Mouse (Mus musculus) CH12.LX (cell line): Measurements from ENCODE around the gene Fam114a1. TPM values are rescaled to one million over a fixed set of nuclear protein-coding genes. Genes with fewer than 3 reads are reported as not detected.
A peak's percentile ranks its signal among the peaks of the same experiment; 100 is the strongest.

Experiments
- DNase-seq: peaks from one replicate; pipeline ENCODE4 v3.0.0-alpha.2; 2013; ENCODE audit errors: extremely low read depth
- H3K27ac ChIP-seq: 2 replicates; pipeline ENCODE4 v1.5.1; 2012; ENCODE audit warnings: low read depth, mild to moderate bottlenecking, control low read depth, moderate library complexity; ENCODE audit not compliant: insufficient read depth
- H3K27me3 ChIP-seq: replicated peaks from 2 replicates; pipeline ENCODE3; 2012; ENCODE audit warnings: inconsistent platforms
- H3K36me3 ChIP-seq, 2 experiments: replicated peaks in 1 of 2; 2 replicates each; pipeline versions ENCODE3 to v1.6.1; 2012; ENCODE audit warnings: inconsistent platforms in 1 of 2, low read length in 1 of 2, mild to moderate bottlenecking in 1 of 2, mixed read lengths in 1 of 2, moderate library complexity in 1 of 2; ENCODE audit not compliant: control insufficient read depth in 1 of 2, insufficient read depth in 1 of 2
- H3K4me1 ChIP-seq, 2 experiments: 2 replicates each; pipeline ENCODE4 v1.6.1; 2012; ENCODE audit warnings: inconsistent platforms in 1 of 2, moderate library complexity in 1 of 2; ENCODE audit not compliant: insufficient read depth in 2 of 2, control insufficient read depth in 1 of 2
- H3K4me2 ChIP-seq: 2 replicates; pipeline ENCODE4 v1.6.1; 2012; ENCODE audit warnings: low read depth, mild to moderate bottlenecking, control low read depth; ENCODE audit not compliant: poor library complexity, insufficient read depth, severe bottlenecking
- H3K4me3 ChIP-seq, 3 experiments: fragments of 150-350 bp in 1 of 3; sonication (generic) in 1 of 3; replicated peaks in 1 of 3; 2 replicates each; pipeline versions ENCODE3 to v1.5.1; 2011 to 2012; ENCODE audit warnings: low read depth in 2 of 3, low read length in 2 of 3, mild to moderate bottlenecking in 2 of 3, moderate library complexity in 2 of 3, control low read depth in 1 of 3, improper control_type of control experiment in 1 of 3, inconsistent platforms in 1 of 3, mixed read lengths in 1 of 3; ENCODE audit not compliant: poor library complexity in 1 of 3
- H3K79me2 ChIP-seq: replicated peaks from 2 replicates; pipeline ENCODE4 v1.6.1; 2012; ENCODE audit warnings: mild to moderate bottlenecking, moderate library complexity; ENCODE audit not compliant: control insufficient read depth, poor library complexity, insufficient read depth, severe bottlenecking; ENCODE audit errors: extremely low read depth
- H3K9ac ChIP-seq: 2 replicates; pipeline ENCODE4 v1.6.1; 2012; ENCODE audit warnings: low read depth, mild to moderate bottlenecking, control low read depth, moderate library complexity; ENCODE audit not compliant: insufficient read depth
- H3K9me3 ChIP-seq: replicated peaks from 2 replicates; pipeline ENCODE3; 2012; ENCODE audit warnings: low read length, inconsistent platforms, mixed read lengths
- BHLHE40 ChIP-seq: IDR thresholded peaks from 2 replicates; pipeline ENCODE4 v1.6.1; 2011; ENCODE audit warnings: mild to moderate bottlenecking, low read depth, low read length, improper control_type of control experiment
- CHD1 ChIP-seq: IDR thresholded peaks from 2 replicates; pipeline ENCODE4 v1.6.1; 2012; ENCODE audit warnings: low read depth, low read length, improper control_type of control experiment, inconsistent platforms
- E2F4 ChIP-seq: IDR thresholded peaks from 2 replicates; pipeline ENCODE4 v1.6.1; 2011; ENCODE audit warnings: low read depth, low read length, improper control_type of control experiment; ENCODE audit not compliant: insufficient replicate concordance
- ELF1 ChIP-seq: IDR thresholded peaks from 2 replicates; pipeline ENCODE4 v1.6.1; 2014; ENCODE audit warnings: low read depth, mild to moderate bottlenecking, inconsistent platforms, low read length, improper control_type of control experiment
- EP300 ChIP-seq: IDR thresholded peaks from 2 replicates; pipeline ENCODE4 v1.6.1; 2011; ENCODE audit warnings: low read length, improper control_type of control experiment
- ETS1 ChIP-seq: conservative IDR thresholded peaks from 2 replicates; pipeline ENCODE4 v1.6.1; 2012; ENCODE audit warnings: low read depth, mild to moderate bottlenecking, inconsistent platforms, low read length, improper control_type of control experiment, moderate library complexity
- GABPA ChIP-seq: IDR thresholded peaks from 2 replicates; pipeline ENCODE4 v1.6.1; 2012; ENCODE audit warnings: low read depth, low read length, improper control_type of control experiment, inconsistent platforms; ENCODE audit not compliant: insufficient replicate concordance
- HCFC1 ChIP-seq: IDR thresholded peaks from 2 replicates; pipeline ENCODE4 v1.6.1; 2012; ENCODE audit warnings: low read depth, mild to moderate bottlenecking, inconsistent platforms, low read length, improper control_type of control experiment
- IRF4 ChIP-seq: IDR thresholded peaks from 2 replicates; pipeline ENCODE4 v1.6.1; 2014; ENCODE audit warnings: low read depth, mild to moderate bottlenecking, inconsistent platforms, low read length, improper control_type of control experiment
- JUN ChIP-seq: IDR thresholded peaks from 2 replicates; pipeline ENCODE4 v1.6.1; 2011; ENCODE audit warnings: low read depth, mild to moderate bottlenecking, low read length, improper control_type of control experiment, moderate library complexity; ENCODE audit not compliant: insufficient read depth
- JUND ChIP-seq: conservative IDR thresholded peaks from 2 replicates; pipeline ENCODE4 v1.6.1; 2011; ENCODE audit warnings: low read depth, low read length, improper control_type of control experiment
- MAFK ChIP-seq: IDR thresholded peaks from 2 replicates; pipeline ENCODE4 v1.6.1; 2011; ENCODE audit warnings: low read length, improper control_type of control experiment; ENCODE audit not compliant: insufficient replicate concordance
- MAX ChIP-seq: IDR thresholded peaks from 2 replicates; pipeline ENCODE4 v1.6.1; 2011; ENCODE audit warnings: low read length, improper control_type of control experiment
- MEF2A ChIP-seq: IDR thresholded peaks from 2 replicates; pipeline ENCODE4 v1.6.1; 2014; ENCODE audit warnings: low read depth, mild to moderate bottlenecking, inconsistent platforms, low read length, improper control_type of control experiment, borderline replicate concordance
- MXI1 ChIP-seq: IDR thresholded peaks from 2 replicates; pipeline ENCODE4 v1.6.1; 2011; ENCODE audit warnings: mild to moderate bottlenecking, low read depth, low read length, improper control_type of control experiment
- MYC ChIP-seq: IDR thresholded peaks from 2 replicates; pipeline ENCODE4 v1.6.1; 2011; ENCODE audit warnings: low read depth, mild to moderate bottlenecking, improper control_type of control experiment, low read length
- NELFE ChIP-seq: IDR thresholded peaks from 2 replicates; pipeline ENCODE4 v1.6.1; 2011; ENCODE audit warnings: low read depth, low read length, improper control_type of control experiment
- NRF1 ChIP-seq: IDR thresholded peaks from 2 replicates; pipeline ENCODE4 v1.6.1; 2014; ENCODE audit warnings: low read depth, mild to moderate bottlenecking, inconsistent platforms, low read length, improper control_type of control experiment, moderate library complexity
- PAX5 ChIP-seq: IDR thresholded peaks from 2 replicates; pipeline ENCODE4 v1.6.1; 2012; ENCODE audit warnings: low read length, inconsistent platforms, mixed read lengths
- POLR2A ChIP-seq: IDR thresholded peaks from 2 replicates; pipeline ENCODE4 v1.6.1; 2011; ENCODE audit warnings: low read depth, mild to moderate bottlenecking, improper control_type of control experiment, low read length
- RCOR1 ChIP-seq: conservative IDR thresholded peaks from 2 replicates; pipeline ENCODE4 v1.6.1; 2012; ENCODE audit warnings: low read depth, mild to moderate bottlenecking, inconsistent platforms, low read length, improper control_type of control experiment
- SIN3A ChIP-seq: IDR thresholded peaks from 2 replicates; pipeline ENCODE4 v1.6.1; 2012; ENCODE audit warnings: low read length, improper control_type of control experiment, inconsistent platforms
- TBP ChIP-seq: conservative IDR thresholded peaks from 2 replicates; pipeline ENCODE4 v1.6.1; 2011; ENCODE audit warnings: low read depth, low read length, improper control_type of control experiment
- TCF12 ChIP-seq: IDR thresholded peaks from 2 replicates; pipeline ENCODE4 v1.6.1; 2014; ENCODE audit warnings: low read depth, mild to moderate bottlenecking, inconsistent platforms, low read length, improper control_type of control experiment
- UBTF ChIP-seq: IDR thresholded peaks from 2 replicates; pipeline ENCODE4 v1.6.1; 2012; ENCODE audit warnings: low read depth, mild to moderate bottlenecking, inconsistent platforms, low read length, improper control_type of control experiment, moderate library complexity
- USF1 ChIP-seq: IDR thresholded peaks from 2 replicates; pipeline ENCODE4 v1.6.1; 2014; ENCODE audit warnings: low read depth, mild to moderate bottlenecking, inconsistent platforms, low read length, improper control_type of control experiment
- USF2 ChIP-seq: conservative IDR thresholded peaks from 2 replicates; pipeline ENCODE4 v1.6.1; 2011; ENCODE audit warnings: low read depth, low read length, improper control_type of control experiment
- ZC3H11A ChIP-seq: IDR thresholded peaks from 2 replicates; pipeline ENCODE4 v1.6.1; 2012; ENCODE audit warnings: low read depth, mild to moderate bottlenecking, inconsistent platforms, low read length, improper control_type of control experiment
- ZKSCAN1 ChIP-seq: IDR thresholded peaks from 2 replicates; pipeline ENCODE4 v1.6.1; 2012; ENCODE audit warnings: low read depth, inconsistent platforms, low read length, improper control_type of control experiment, borderline replicate concordance
- ZNF384 ChIP-seq: IDR thresholded peaks from 2 replicates; pipeline ENCODE4 v1.6.1; 2012; ENCODE audit warnings: low read depth, low read length, improper control_type of control experiment, inconsistent platforms
- dilution Hi-C: fragments of 300-500 bp; cut with MboI; formaldehyde crosslinking; loops from 2 replicates; pipeline ENCODE4 v1.14.3; 2020; ENCODE audit warnings: low sequenced_read_pairs; ENCODE audit not compliant: extremely low pct_unique_long_range_greater_than_20kb, extremely low pct_ligation_motif_present
- in situ Hi-C: fragments of 300-500 bp; cut with MboI; formaldehyde crosslinking; loops from 3 replicates; pipeline ENCODE4 v1.14.3; 2019; ENCODE audit warnings: low sequenced_read_pairs, low pct_ligation_motif_present, low pct_unique_long_range_greater_than_20kb, mixed read lengths
- polyA plus RNA-seq: library from polyadenylated mRNA; unstranded; fragments of >175 nt; gene quantifications from 2 replicates; pipeline ENCODE4 v1.2.1, GENCODE M21; 2012; ENCODE audit warnings: low read depth; ENCODE audit not compliant: insufficient read length
- total RNA-seq, 2 experiments: library from RNA; depleted of rRNA; stranded (reverse); fragments of 300-350 nt in 1 of 2; fragments of >200 nt in 1 of 2; gene quantifications; 2 replicates each; pipeline ENCODE4 v1.2.3; 2012 to 2014

The Fam114a1 gene
- total and polyA plus RNA-seq, 3 experiments, result 0.12 to 0.47 (median 0.27) TPM

DNA sequence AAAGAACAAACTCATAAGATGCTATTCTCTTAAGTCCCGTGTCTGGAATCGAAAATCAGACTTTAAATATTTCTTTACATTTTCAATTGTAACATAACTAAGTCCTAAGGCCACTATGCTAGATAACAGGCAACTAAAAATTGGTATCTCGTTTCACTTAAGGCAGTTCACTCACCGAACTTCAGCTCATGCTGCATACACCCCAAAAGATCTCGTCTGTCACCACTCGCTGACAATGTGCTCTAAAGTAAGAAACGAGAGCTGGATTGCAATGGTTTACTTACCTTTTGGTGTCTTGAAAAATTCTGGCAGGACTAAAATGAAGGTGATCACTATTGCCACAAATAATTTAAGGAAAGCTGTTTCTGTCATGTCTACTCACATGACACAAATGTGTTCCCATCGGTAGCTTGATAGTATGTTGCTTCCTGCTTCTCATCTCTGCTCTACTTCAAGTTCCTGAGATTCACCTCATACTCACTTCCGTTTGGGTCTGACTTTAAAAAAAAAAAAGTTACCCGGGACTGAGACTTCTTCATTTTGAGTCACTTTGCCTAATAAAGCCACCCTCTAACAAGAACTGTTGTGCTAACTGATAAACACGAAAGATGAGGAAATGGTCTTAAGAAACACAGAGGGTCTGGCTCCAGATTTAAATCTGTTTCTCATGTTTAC lies 121.5 kb downstream of the Fam114a1 start:
- H3K4me3 ChIP-seq, result peak overlapping the region; percentile 52 to 81 (median 57)
- peak; percentile 74 for DNase-seq
- H3K4me2 ChIP-seq, result peak overlapping the region; percentile 75; the same call in 1 of the 2 replicates
- peak overlapping the region; percentile 72 for H3K9ac ChIP-seq
- H3K27ac ChIP-seq, result no peak overlapping the region
- H3K9me3 ChIP-seq, result no peaks in the 10 kb centered on the region
- dilution Hi-C loops, result no loop called here
- in situ Hi-C loops, result no loop called here
- no peaks in the 10 kb centered on the region for H3K36me3 ChIP-seq
- no peaks in the 10 kb centered on the region for H3K27me3 ChIP-seq
- peaks cover 6% of the 10 kb centered on the region for H3K79me2 ChIP-seq
- TF ChIP-seq RCOR1, result no peak
- TF ChIP-seq ZNF384, result peak; percentile 98
- TF ChIP-seq TCF12, result no peak
- TF ChIP-seq MXI1, result peak; percentile 90; the same call in 1 of the 2 replicates
- no peak for TF ChIP-seq USF1
- peak; percentile 79; the same call in 1 of the 2 replicates for TF ChIP-seq CHD1
- peak; percentile 69 for TF ChIP-seq MEF2A
- TF ChIP-seq SIN3A, result peak; percentile 64; the same call in 1 of the 2 replicates
- TF ChIP-seq E2F4, result no peak
- no peak for TF ChIP-seq USF2
- peak; percentile 57 for TF ChIP-seq JUN
- TF ChIP-seq UBTF, result no peak
- peak; percentile 76 for TF ChIP-seq EP300
- no peak for TF ChIP-seq MAX
- TF ChIP-seq ZKSCAN1, result no peak
- TF ChIP-seq MYC, result peak; percentile 71
- TF ChIP-seq ZC3H11A, result no peak
- TF ChIP-seq MAFK, result no peak
- TF ChIP-seq PAX5, result no peak
- no peak for TF ChIP-seq NRF1
- peak; percentile 78 for TF ChIP-seq ELF1
- TF ChIP-seq BHLHE40, result peak; percentile 66; the same call in 1 of the 2 replicates
- TF ChIP-seq GABPA, result no peak
- peak; percentile 79 for TF ChIP-seq IRF4
- TF ChIP-seq NELFE, result peak; percentile 55; the same call in 1 of the 2 replicates
- peak; percentile 83; the same call in 1 of the 2 replicates for TF ChIP-seq JUND
- peak; percentile 91 for TF ChIP-seq TBP
- TF ChIP-seq POLR2A, result peak; percentile 62; the same call in 1 of the 2 replicates
- TF ChIP-seq HCFC1, result peak; percentile 54
- peak; percentile 60 for TF ChIP-seq ETS1
- H3K4me1 ChIP-seq, result peaks cover 10 to 40% of the 10 kb centered on the region in 2 experiments; a peak in 3 of 4 replicates

Other genes with a start within 250 kb of the Fam114a1 start
- 0.17 and 0.64 TPM in 2 replicates for gene Klf3, start 166.7 kb upstream of the Fam114a1 start, total RNA-seq (2012; rRNA removed)
- gene Klf3, start 166.7 kb upstream of the Fam114a1 start, total RNA-seq (2014; rRNA removed), result 0.40 and 0.47 TPM in 2 replicates
- 3.3 and 4.4 TPM in 2 replicates for gene Klf3, start 166.7 kb upstream of the Fam114a1 start, polyA plus RNA-seq
- gene Tlr1, start 36.5 kb upstream of the Fam114a1 start, total RNA-seq (2012; rRNA removed), result 4.3 and 6.4 TPM in 2 replicates
- 22.2 and 22.5 TPM in 2 replicates for gene Tlr1, start 36.5 kb upstream of the Fam114a1 start, total RNA-seq (2014; rRNA removed)
- 21.3 and 26.5 TPM in 2 replicates for gene Tlr1, start 36.5 kb upstream of the Fam114a1 start, polyA plus RNA-seq
- gene Tlr6, start 10.0 kb upstream of the Fam114a1 start, total RNA-seq (2012; rRNA removed), result 0.72 and 1.0 TPM in 2 replicates
- 2.5 and 5.1 TPM in 2 replicates for gene Tlr6, start 10.0 kb upstream of the Fam114a1 start, total RNA-seq (2014; rRNA removed)
- 4.6 and 5.4 TPM in 2 replicates for gene Tlr6, start 10.0 kb upstream of the Fam114a1 start, polyA plus RNA-seq
- 7.3 and 9.1 TPM in 2 replicates for gene Tmem156, start 122.1 kb downstream of the Fam114a1 start, total RNA-seq (2012; rRNA removed)
- gene Tmem156, start 122.1 kb downstream of the Fam114a1 start, total RNA-seq (2014; rRNA removed), result 15.8 and 15.9 TPM in 2 replicates
- 16.6 and 20.8 TPM in 2 replicates for gene Tmem156, start 122.1 kb downstream of the Fam114a1 start, polyA plus RNA-seq
- gene Klhl5, start 137.5 kb downstream of the Fam114a1 start, total RNA-seq (2012; rRNA removed), result 15.7 and 20.6 TPM in 2 replicates
- gene Klhl5, start 137.5 kb downstream of the Fam114a1 start, total RNA-seq (2014; rRNA removed), result 22.6 and 23.2 TPM in 2 replicates
- gene Klhl5, start 137.5 kb downstream of the Fam114a1 start, polyA plus RNA-seq, result 27.2 and 31.7 TPM in 2 replicates
- gene Wdr19, start 229.6 kb downstream of the Fam114a1 start, total RNA-seq (2012; rRNA removed), result 1.0 and 1.4 TPM in 2 replicates
- gene Wdr19, start 229.6 kb downstream of the Fam114a1 start, total RNA-seq (2014; rRNA removed), result 1.7 and 1.9 TPM in 2 replicates
- gene Wdr19, start 229.6 kb downstream of the Fam114a1 start, polyA plus RNA-seq, result 1.2 and 1.5 TPM in 2 replicates